Mouse (Mus musculus): Measurements from ENCODE around the gene Camk1d. TPM values are rescaled to one million over a fixed set of nuclear protein-coding genes. Genes with fewer than 3 reads are reported as not detected.

The Camk1d gene
- total RNA-seq, 1 experiment: 12.5 TPM

GRCm38 (mm10) chr2:5600183-5600962 is 113.9 kb downstream of the Camk1d start:
- TF ChIP-seq MAFK (IDR thresholded peaks at IDR 0.05; ENCODE audit: insufficient read depth, low read depth, low read length): no peak
- no peak for TF ChIP-seq ZNF384 (IDR thresholded peaks at IDR 0.05; ENCODE audit: low read depth, low read length)
- in situ Hi-C loops (cut with MboI; ENCODE audit: low sequenced_read_pairs in 2 of 2, unreplicated experiment in 2 of 2): no loop called here
- no peaks in the 10 kb centered on the region; the same call in 1 of the 2 replicates for H3K36me3 ChIP-seq (ENCODE audit: control insufficient read depth, insufficient read depth, low read length, poor library complexity, severe bottlenecking)
- DNase-seq (ENCODE audit: low read depth, low spot score): no peak
- H3K27ac ChIP-seq (ENCODE audit: insufficient read depth, low read depth, low read length, poor library complexity, severe bottlenecking): no peak overlapping the region
- no peak overlapping the region for H3K4me3 ChIP-seq (ENCODE audit: insufficient read depth in 1 of 2, low read depth in 1 of 2, low read length in 2 of 2, poor library complexity in 1 of 2, severe bottlenecking in 1 of 2)
- no peak overlapping the region for H3K9ac ChIP-seq (ENCODE audit: insufficient read depth, low read depth, low read length, poor library complexity, severe bottlenecking)
- no peaks in the 10 kb centered on the region for H3K9me3 ChIP-seq (ENCODE audit: control insufficient read depth, insufficient read depth, low read depth, low read length)
- H3K4me1 ChIP-seq (ENCODE audit: control insufficient read depth in 2 of 2, insufficient read depth in 2 of 2, low read length in 2 of 2, poor library complexity in 1 of 2): peaks cover 7 to 11% of the 10 kb centered on the region in 2 experiments

DNA sequence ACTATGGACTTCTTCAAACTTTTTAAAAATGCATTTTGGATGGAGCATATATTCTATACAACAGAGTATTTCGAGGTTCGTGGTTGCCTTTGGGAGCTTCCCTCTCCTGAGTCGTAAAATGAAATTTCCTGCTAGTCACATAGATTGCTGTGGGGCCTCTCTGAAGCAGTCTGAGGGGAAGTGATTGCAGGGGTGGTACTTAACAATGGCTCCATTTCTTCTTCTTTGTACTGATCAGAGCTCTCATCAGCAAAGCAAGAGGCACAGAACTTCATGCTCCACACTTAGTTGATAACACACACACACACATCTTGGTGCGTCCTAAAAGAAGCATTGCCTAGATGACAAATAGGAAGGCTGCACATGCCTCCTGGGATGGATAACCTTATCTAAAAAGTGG is 114.6 kb downstream of the Camk1d start:
- peaks cover 7 to 11% of the 10 kb centered on the region in 2 experiments for H3K4me1 ChIP-seq (ENCODE audit: control insufficient read depth in 2 of 2, insufficient read depth in 2 of 2, low read length in 2 of 2, poor library complexity in 1 of 2)
- H3K4me3 ChIP-seq (ENCODE audit: insufficient read depth in 1 of 2, low read depth in 1 of 2, low read length in 2 of 2, poor library complexity in 1 of 2, severe bottlenecking in 1 of 2): no peak overlapping the region
- no peaks in the 10 kb centered on the region; the same call in 1 of the 2 replicates for H3K36me3 ChIP-seq (ENCODE audit: control insufficient read depth, insufficient read depth, low read length, poor library complexity, severe bottlenecking)
- in situ Hi-C loops (cut with MboI; ENCODE audit: low sequenced_read_pairs in 2 of 2, unreplicated experiment in 2 of 2): no loop called here
- no peak overlapping the region for H3K9ac ChIP-seq (ENCODE audit: insufficient read depth, low read depth, low read length, poor library complexity, severe bottlenecking)
- TF ChIP-seq MAFK (IDR thresholded peaks at IDR 0.05; ENCODE audit: insufficient read depth, low read depth, low read length): no peak
- TF ChIP-seq ZC3H11A (IDR thresholded peaks at IDR 0.05; ENCODE audit: borderline replicate concordance, low read depth, low read length): no peak
- no peak for TF ChIP-seq ZNF384 (IDR thresholded peaks at IDR 0.05; ENCODE audit: low read depth, low read length)
- TF ChIP-seq HCFC1 (IDR thresholded peaks at IDR 0.05; ENCODE audit: borderline replicate concordance, insufficient read depth, low read length): no peak
- TF ChIP-seq CHD2 (IDR thresholded peaks at IDR 0.05; ENCODE audit: low read depth, low read length): no peak
- no peak overlapping the region for H3K27ac ChIP-seq (ENCODE audit: insufficient read depth, low read depth, low read length, poor library complexity, severe bottlenecking)
- H3K9me3 ChIP-seq (ENCODE audit: control insufficient read depth, insufficient read depth, low read depth, low read length): no peaks in the 10 kb centered on the region
- DNase-seq (ENCODE audit: low read depth, low spot score): no peak

GRCm38 (mm10) chr2:5598533-5598932 is 115.8 kb downstream of the Camk1d start:
- H3K36me3 ChIP-seq (ENCODE audit: control insufficient read depth, insufficient read depth, low read length, poor library complexity, severe bottlenecking): no peaks in the 10 kb centered on the region; the same call in 1 of the 2 replicates
- no peak overlapping the region for H3K9ac ChIP-seq (ENCODE audit: insufficient read depth, low read depth, low read length, poor library complexity, severe bottlenecking)
- in situ Hi-C loops (cut with MboI; ENCODE audit: low sequenced_read_pairs in 2 of 2, unreplicated experiment in 2 of 2): no loop called here
- no peak for TF ChIP-seq CHD2 (IDR thresholded peaks at IDR 0.05; ENCODE audit: low read depth, low read length)
- TF ChIP-seq HCFC1 (IDR thresholded peaks at IDR 0.05; ENCODE audit: borderline replicate concordance, insufficient read depth, low read length): no peak
- no peak for TF ChIP-seq MAFK (IDR thresholded peaks at IDR 0.05; ENCODE audit: insufficient read depth, low read depth, low read length)
- no peak for TF ChIP-seq ZC3H11A (IDR thresholded peaks at IDR 0.05; ENCODE audit: borderline replicate concordance, low read depth, low read length)
- no peak for TF ChIP-seq ZNF384 (IDR thresholded peaks at IDR 0.05; ENCODE audit: low read depth, low read length)
- H3K27ac ChIP-seq (ENCODE audit: insufficient read depth, low read depth, low read length, poor library complexity, severe bottlenecking): no peak overlapping the region
- H3K4me3 ChIP-seq (ENCODE audit: insufficient read depth in 1 of 2, low read depth in 1 of 2, low read length in 2 of 2, poor library complexity in 1 of 2, severe bottlenecking in 1 of 2): no peak overlapping the region
- H3K4me1 ChIP-seq (ENCODE audit: control insufficient read depth in 2 of 2, insufficient read depth in 2 of 2, low read length in 2 of 2, poor library complexity in 1 of 2): peaks cover 7 to 11% of the 10 kb centered on the region in 2 experiments
- H3K9me3 ChIP-seq (ENCODE audit: control insufficient read depth, insufficient read depth, low read depth, low read length): no peaks in the 10 kb centered on the region
- no peak for DNase-seq (ENCODE audit: low read depth, low spot score)

DNA sequence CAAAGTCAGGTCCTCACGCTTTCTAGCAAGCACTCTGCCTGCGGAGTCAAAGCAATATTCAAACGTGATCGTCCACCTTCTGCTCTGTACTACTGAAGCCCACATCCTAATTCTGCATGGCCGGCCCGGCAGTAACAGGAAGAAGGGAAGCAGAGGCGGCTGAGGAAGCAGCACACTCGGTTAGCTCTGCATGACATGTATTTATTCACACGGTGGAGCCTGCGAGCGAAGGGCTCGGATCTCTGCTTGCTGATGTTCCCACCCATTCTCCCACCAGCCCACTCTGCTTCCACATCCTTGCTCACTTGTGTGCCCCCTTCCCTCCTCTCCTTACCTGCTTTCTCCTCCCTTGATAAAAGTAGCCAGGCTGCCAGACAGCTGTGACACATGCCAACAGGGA is 117.4 kb downstream of the Camk1d start:
- Histone ChIP-seq H3K36me3 (ENCODE audit: control insufficient read depth, insufficient read depth, low read length, poor library complexity, severe bottlenecking) (no peaks in the 10 kb centered on the region; the same call in 1 of the 2 replicates), H3K9ac (ENCODE audit: insufficient read depth, low read depth, low read length, poor library complexity, severe bottlenecking) (no peak overlapping the region), H3K9me3 (ENCODE audit: control insufficient read depth, insufficient read depth, low read depth, low read length) (no peaks in the 10 kb centered on the region), H3K27ac (ENCODE audit: insufficient read depth, low read depth, low read length, poor library complexity, severe bottlenecking) (no peak overlapping the region), H3K4me1 (ENCODE audit: control insufficient read depth in 2 of 2, insufficient read depth in 2 of 2, low read length in 2 of 2, poor library complexity in 1 of 2) (peaks cover 7 to 11% of the 10 kb centered on the region in 2 experiments), H3K4me3 (ENCODE audit: insufficient read depth in 1 of 2, low read depth in 1 of 2, low read length in 2 of 2, poor library complexity in 1 of 2, severe bottlenecking in 1 of 2) (no peak overlapping the region)
- no peak for DNase-seq (ENCODE audit: low read depth, low spot score)
- in situ Hi-C loops (cut with MboI; ENCODE audit: low sequenced_read_pairs in 2 of 2, unreplicated experiment in 2 of 2): no loop called here
- TF ChIP-seq MAFK (IDR thresholded peaks at IDR 0.05; ENCODE audit: insufficient read depth, low read depth, low read length) (no peak), ZNF384 (IDR thresholded peaks at IDR 0.05; ENCODE audit: low read depth, low read length) (no peak), HCFC1 (IDR thresholded peaks at IDR 0.05; ENCODE audit: borderline replicate concordance, insufficient read depth, low read length) (no peak), CHD2 (IDR thresholded peaks at IDR 0.05; ENCODE audit: low read depth, low read length) (no peak), ZC3H11A (IDR thresholded peaks at IDR 0.05; ENCODE audit: borderline replicate concordance, low read depth, low read length) (no peak)
